Mouse (Mus musculus) stomach, postnatal 0 days (tissue): ENCODE data around the gene Nanos3. TPM values are rescaled to one million over a fixed set of nuclear protein-coding genes. Genes with fewer than 3 reads are reported as not detected.
A peak's percentile ranks its signal among the peaks of the same experiment; 100 is the strongest.

Experiments
- ATAC-seq: fragments of 200-750 bp; cut with Nextera tagmentation; 2 replicates; pipeline ENCODE4 v1.8.0; 2017; ENCODE audit not compliant: low FRiP score, low TSS enrichment
- DNase-seq: peaks from one replicate; pipeline ENCODE4 v3.0.0-alpha.2; 2016; ENCODE audit warnings: low spot score
- H3K27ac ChIP-seq: fragments of 300-500 bp; sonication (generic); replicated peaks from 2 replicates; pipeline ENCODE4 v1.5.1; 2014; ENCODE audit warnings: mild to moderate bottlenecking, control low read depth
- H3K27me3 ChIP-seq: fragments of 300-500 bp; sonication (generic); 2 replicates; pipeline ENCODE4 v1.6.1; 2014; ENCODE audit warnings: low read length; ENCODE audit not compliant: control insufficient read depth, insufficient read depth
- H3K36me3 ChIP-seq: fragments of 300-500 bp; sonication (generic); 2 replicates; pipeline ENCODE4 v1.6.1; 2014; ENCODE audit warnings: low read length, mixed read lengths; ENCODE audit not compliant: control insufficient read depth, insufficient read depth
- H3K4me1 ChIP-seq: fragments of 300-500 bp; sonication (generic); replicated peaks from 2 replicates; pipeline ENCODE4 v1.6.1; 2014; ENCODE audit warnings: antibody characterized with exemption; ENCODE audit not compliant: control insufficient read depth, insufficient read depth
- H3K4me2 ChIP-seq: fragments of 300-500 bp; sonication (generic); replicated peaks from 2 replicates; pipeline ENCODE4 v1.6.1; 2014; ENCODE audit warnings: low read depth, mild to moderate bottlenecking, control low read depth, moderate library complexity
- H3K4me3 ChIP-seq: fragments of 300-500 bp; sonication (generic); 2 replicates; pipeline ENCODE4 v1.5.1; 2014; ENCODE audit warnings: low read depth, low read length, control low read depth
- H3K9ac ChIP-seq: fragments of 300-500 bp; sonication (generic); 2 replicates; pipeline ENCODE4 v1.6.1; 2014; ENCODE audit warnings: mild to moderate bottlenecking, low read length, control low read depth, mixed read lengths
- H3K9me3 ChIP-seq: fragments of 300-500 bp; sonication (generic); 2 replicates; pipeline ENCODE4 v1.6.1; 2016; ENCODE audit warnings: low read length; ENCODE audit not compliant: control insufficient read depth
- CTCF ChIP-seq: IDR thresholded peaks from 2 replicates; pipeline ENCODE4 v1.5.1; 2016; ENCODE audit warnings: antibody characterized with exemption, low read depth, mild to moderate bottlenecking, moderate library complexity
- EP300 ChIP-seq: optimal IDR thresholded peaks from 2 replicates; pipeline ENCODE3; 2016; ENCODE audit warnings: antibody characterized with exemption
- WGBS: fragments of 180-500 bp; shearing (Covaris S2); extraction: QIAGEN DNeasy Blood & Tissue Kit; methylation state at CpG from one replicate; pipeline ENCODE4 v1.1.7; 2014; 5-methylcytosine and 5-hydroxymethylcytosine counted together
- polyA plus RNA-seq: library from polyadenylated mRNA; unstranded; fragments of >200 nt; fragmentation: Nextera tagmentation; extraction: Ambion mirVana; gene quantifications from 2 replicates; pipeline ENCODE4 v1.2.1, GENCODE M21; 2015

The Nanos3 gene
- polyA plus RNA-seq, 1 experiment from 2014 or later = 4.4 TPM

DNA sequence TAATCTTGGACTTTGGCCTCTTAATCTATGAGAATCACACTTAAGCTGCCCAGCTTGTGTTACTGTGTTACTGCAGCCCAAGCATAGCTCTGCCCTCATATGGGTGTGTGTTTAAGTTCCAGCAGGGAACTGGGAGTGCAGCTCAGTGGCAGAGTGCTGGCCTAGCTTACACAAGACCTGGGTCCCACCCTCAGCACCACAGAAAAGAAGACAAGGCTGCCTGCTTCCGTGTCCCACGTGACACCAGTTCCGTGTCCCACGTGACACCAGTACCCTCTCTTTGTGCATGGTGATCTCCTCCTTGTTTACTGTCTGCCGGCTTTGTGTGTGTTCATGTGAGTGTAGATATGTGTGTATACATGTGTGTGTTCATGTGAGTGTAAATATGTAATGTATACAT lies 33.1 kb upstream of the Nanos3 start:
- Histone ChIP-seq H3K36me3 (peaks cover 26% of the 10 kb centered on the region), H3K4me1 (no peaks in the 10 kb centered on the region), H3K9ac (no peak overlapping the region), H3K27ac (no peak overlapping the region), H3K27me3 (no peaks in the 10 kb centered on the region), H3K4me2 (no peak overlapping the region), H3K9me3 (no peaks in the 10 kb centered on the region), H3K4me3 (no peak overlapping the region)
- WGBS = 82% methylated on average over 5 of the region's 5 CpGs
- DNase-seq = no peak
- no peak for ATAC-seq
- TF ChIP-seq CTCF = no peak
- TF ChIP-seq EP300 = no peak

DNA sequence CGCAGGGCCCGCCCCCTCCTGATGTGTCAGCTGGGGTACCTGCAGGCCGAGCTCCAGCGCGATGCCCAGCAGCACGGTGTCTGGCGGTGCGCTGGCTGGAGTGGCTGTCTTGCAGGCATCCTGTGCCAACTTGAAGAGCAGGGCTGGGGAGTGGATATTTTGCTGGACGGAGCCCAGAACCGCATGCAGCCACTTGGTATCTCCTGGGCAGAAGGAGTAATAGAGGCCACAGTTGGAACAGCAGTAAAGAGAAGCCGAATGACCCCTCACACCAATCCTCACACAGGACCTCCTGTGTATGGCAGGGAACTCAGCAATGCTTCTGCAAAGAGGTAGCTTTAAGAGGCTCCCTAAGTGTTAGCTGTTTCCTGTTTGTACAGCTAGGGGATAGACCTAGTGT lies 32.2 kb upstream of the Nanos3 start:
- H3K27ac ChIP-seq = no peak overlapping the region
- DNase-seq = no peak
- no peak overlapping the region for H3K9ac ChIP-seq
- H3K9me3 ChIP-seq = no peaks in the 10 kb centered on the region
- TF ChIP-seq EP300 (no peak), CTCF (no peak)
- H3K36me3 ChIP-seq = peaks cover 22% of the 10 kb centered on the region
- ATAC-seq = no peak
- H3K4me1 ChIP-seq = no peaks in the 10 kb centered on the region
- H3K27me3 ChIP-seq = no peaks in the 10 kb centered on the region
- 91% methylated on average over 11 of the region's 11 CpGs for WGBS
- H3K4me3 ChIP-seq = no peak overlapping the region
- no peak overlapping the region for H3K4me2 ChIP-seq

DNA sequence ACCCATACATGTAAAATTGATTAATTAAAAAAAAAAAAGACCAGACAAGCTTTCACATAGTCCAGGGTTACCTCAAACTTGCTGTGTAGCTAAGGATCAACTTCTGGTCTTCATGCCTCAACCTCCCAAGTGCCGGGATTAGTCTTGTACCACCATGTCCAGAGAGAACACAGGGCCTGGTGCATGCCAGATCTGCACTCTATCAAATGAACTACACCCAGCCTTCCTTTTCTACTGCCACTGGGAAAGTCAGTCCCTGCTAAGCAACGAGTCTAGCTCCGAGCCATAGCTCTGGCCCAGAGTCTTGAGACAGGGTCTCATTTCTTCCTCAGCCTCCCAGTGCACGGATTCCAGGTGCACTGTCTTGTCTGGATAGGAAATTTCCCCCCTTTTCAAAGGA lies 28.3 kb upstream of the Nanos3 start:
- Histone ChIP-seq H3K27me3 (no peaks in the 10 kb centered on the region), H3K4me2 (no peak overlapping the region), H3K9me3 (no peaks in the 10 kb centered on the region), H3K9ac (no peak overlapping the region), H3K4me1 (no peaks in the 10 kb centered on the region), H3K36me3 (peaks cover 25% of the 10 kb centered on the region), H3K4me3 (no peak overlapping the region), H3K27ac (no peak overlapping the region)
- 81% methylated on average over 4 of the region's 4 CpGs for WGBS
- no peak for TF ChIP-seq CTCF
- TF ChIP-seq EP300 = no peak
- DNase-seq = no peak
- no peak for ATAC-seq

DNA sequence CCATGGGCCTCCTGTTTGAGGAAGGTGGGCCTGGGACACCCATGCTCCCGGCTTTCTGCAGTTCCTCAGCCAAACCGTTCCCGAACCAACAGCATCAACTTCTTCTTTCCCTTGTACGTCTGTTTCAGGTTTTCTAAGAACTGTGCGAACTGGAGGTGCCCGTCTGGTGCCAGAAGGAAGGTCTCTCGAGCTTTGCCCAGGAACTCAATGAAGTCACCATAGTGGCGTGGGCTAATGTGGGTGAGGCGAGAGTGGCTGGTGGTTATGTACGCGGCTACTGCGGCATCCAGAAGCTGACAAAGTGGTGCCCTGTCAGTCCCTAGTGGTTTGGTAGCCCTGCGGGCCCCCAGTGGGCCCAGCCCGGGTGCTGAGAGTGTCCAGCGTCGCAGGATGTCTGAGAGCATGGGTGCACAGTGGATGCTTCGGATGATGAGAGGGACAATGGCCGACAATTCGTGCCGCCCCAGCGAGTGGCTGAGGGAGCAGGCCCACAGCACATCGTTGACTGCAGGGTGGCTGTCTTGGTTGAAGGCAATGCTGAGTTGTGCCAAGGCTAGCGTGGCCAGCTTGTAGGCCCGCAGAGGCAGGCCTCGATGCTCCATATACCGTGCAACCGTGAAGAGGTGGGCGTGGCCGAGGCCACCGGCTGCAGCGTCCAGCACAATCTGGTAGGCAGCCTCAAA lies 27.0 kb upstream of the Nanos3 start:
- Histone ChIP-seq H3K27me3 (no peaks in the 10 kb centered on the region), H3K36me3 (peaks cover 25% of the 10 kb centered on the region), H3K4me3 (no peak overlapping the region), H3K9me3 (no peaks in the 10 kb centered on the region), H3K4me1 (no peaks in the 10 kb centered on the region), H3K9ac (no peak overlapping the region), H3K27ac (no peak overlapping the region), H3K4me2 (no peak overlapping the region)
- no peak for DNase-seq
- no peak for ATAC-seq
- TF ChIP-seq CTCF (no peak), EP300 (no peak)
- 91% methylated on average over 31 of the region's 31 CpGs for WGBS

DNA sequence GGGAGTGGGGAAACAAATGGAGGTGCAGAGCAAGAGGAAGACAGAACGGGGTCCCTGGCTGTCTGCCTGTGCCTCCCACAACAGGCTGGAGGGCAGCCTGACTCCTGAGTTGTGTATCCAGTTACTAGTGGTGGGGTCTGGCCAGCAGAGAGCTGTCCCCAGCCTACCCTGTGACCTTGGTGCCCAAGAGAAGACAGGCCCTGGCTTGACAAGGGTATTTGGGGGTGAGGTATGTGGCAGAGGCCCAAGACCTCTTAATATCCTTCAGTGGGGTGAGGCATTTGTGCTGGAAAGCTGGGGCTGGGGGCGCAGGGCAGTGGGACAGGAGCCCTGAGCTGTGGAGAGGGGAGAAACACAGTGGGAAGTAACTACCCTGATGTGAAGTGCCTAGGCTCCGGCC lies 26.2 kb upstream of the Nanos3 start:
- Histone ChIP-seq H3K27ac (no peak overlapping the region), H3K4me1 (no peaks in the 10 kb centered on the region), H3K27me3 (no peaks in the 10 kb centered on the region), H3K9me3 (no peaks in the 10 kb centered on the region), H3K4me2 (no peak overlapping the region), H3K9ac (no peak overlapping the region), H3K4me3 (no peak overlapping the region), H3K36me3 (peaks cover 25% of the 10 kb centered on the region)
- TF ChIP-seq CTCF = no peak
- no peak for TF ChIP-seq EP300
- ATAC-seq = no peak
- DNase-seq = no peak
- 75% methylated on average over 3 of the region's 3 CpGs for WGBS

DNA sequence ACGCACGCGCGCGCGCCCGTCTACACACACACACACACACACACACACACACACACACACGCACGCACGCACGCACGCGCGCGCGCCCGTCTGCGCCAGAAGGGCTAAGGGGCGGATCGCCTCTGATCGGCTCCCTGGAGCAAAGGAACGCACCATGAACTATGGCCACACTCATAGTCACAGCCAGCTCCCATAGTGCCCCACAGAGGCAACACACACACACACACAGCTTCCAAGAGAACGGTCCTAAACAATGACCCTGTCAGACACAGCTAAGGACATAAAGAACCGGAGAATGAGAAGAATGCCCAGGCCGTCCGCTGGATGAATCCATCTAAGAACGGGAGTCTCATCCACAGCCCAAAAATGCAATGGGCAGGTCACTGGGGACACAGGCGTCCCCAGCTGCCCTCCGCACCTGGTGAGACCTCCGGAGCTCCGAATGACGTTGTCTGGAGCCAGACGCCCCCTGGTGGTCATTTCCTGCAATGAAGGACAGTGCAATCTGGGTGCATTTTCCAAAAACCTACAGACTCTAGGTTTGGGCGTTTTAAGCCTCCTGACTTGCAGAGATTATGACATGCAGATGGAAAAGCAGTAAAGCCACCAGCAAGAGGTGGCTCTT lies 25.3 kb upstream of the Nanos3 start:
- H3K36me3 ChIP-seq = peaks cover 30% of the 10 kb centered on the region
- no peaks in the 10 kb centered on the region for H3K9me3 ChIP-seq
- no peak overlapping the region for H3K4me2 ChIP-seq
- 0 out of 2 replicates have a peak overlapping the region, but pooled peaks have one; percentile 13 for H3K27ac ChIP-seq
- DNase-seq = peak; percentile 79
- no peaks in the 10 kb centered on the region for H3K4me1 ChIP-seq
- H3K27me3 ChIP-seq = no peaks in the 10 kb centered on the region
- WGBS = 54% methylated on average over 34 of the region's 34 CpGs
- H3K9ac ChIP-seq = no peak overlapping the region
- TF ChIP-seq EP300 (no peak), CTCF (peak; percentile 89)
- ATAC-seq = peak; percentile 40
- no peak overlapping the region for H3K4me3 ChIP-seq
